In genomic region chr17:67351423-67351822, GRCm38 (mm10) we compare ENCODE assay signal across 9 mouse cellular contexts. TPM values are rescaled to one million over a fixed set of nuclear protein-coding genes. Genes with fewer than 3 reads are reported as not detected.
A peak's percentile ranks its signal among the peaks of the same experiment; 100 is the strongest.
DNase-seq lines count a peak whose midpoint lies in the region; ATAC-seq and TF ChIP-seq lines count a peak whose summit lies in the region.
"Had no signal": no experiment of that assay in that cellular context is flagged by ENCODE, and none has a peak within 500 bp of the region (broad histone marks: within the 10 kb centered on the region; RNA-seq: fewer than 3 reads in every experiment).

No protein-coding gene starts in this region.

- peaks cover 20% of the 10 kb centered on the region for H3K4me1 ChIP-seq in forebrain, embryonic 15.5 days
- H3K4me1 ChIP-seq in limb, embryonic 14.5 days (ENCODE audit: control insufficient read depth, insufficient read depth, low read length) = peaks cover 5% of the 10 kb centered on the region; the same call in 1 of the 2 replicates
- peaks cover 4% of the 10 kb centered on the region; the same call in 1 of the 2 replicates for H3K4me1 ChIP-seq in olfactory bulb, adult 2 months (ENCODE audit: control insufficient read depth, insufficient read depth, low read length)
- H3K4me1 ChIP-seq: liver, embryonic 13.5 days had no signal

- DNase-seq in kidney, postnatal 14 days = peak; percentile 26
- DNase-seq in kidney, adult 11 months = no peak
- peak; percentile 38 for DNase-seq in limb, embryonic 14.5 days (ENCODE audit: low spot score)
- no peak for DNase-seq in ovary, postnatal 36 days (ENCODE audit: low spot score)
- DNase-seq: embryo, embryonic 11 days; liver, embryonic 13.5 days had no signal

- H3K27ac ChIP-seq in forebrain, embryonic 15.5 days (replicated peaks) = no peak overlapping the region
- no peak overlapping the region for H3K27ac ChIP-seq in limb, embryonic 14.5 days (replicated peaks; ENCODE audit: low read depth, low read length)
- no peak overlapping the region for H3K27ac ChIP-seq in olfactory bulb, adult 2 months (ENCODE audit: insufficient read depth, low read depth, low read length)
- H3K27ac ChIP-seq: liver, embryonic 13.5 days had no signal

- H3K9ac ChIP-seq in forebrain, embryonic 15.5 days (replicated peaks) = no peak overlapping the region
- no peak overlapping the region for H3K9ac ChIP-seq in limb, embryonic 14.5 days (ENCODE audit: low read depth, low read length, severe bottlenecking)
- H3K9ac ChIP-seq: liver, embryonic 13.5 days had no signal

- H3K4me3 ChIP-seq in forebrain, embryonic 15.5 days = peak overlapping the region; percentile 12; the same call in 1 of the 2 replicates
- no peak overlapping the region for H3K4me3 ChIP-seq in limb, embryonic 14.5 days (replicated peaks; ENCODE audit: low read length)
- peak overlapping the region; percentile 43 for H3K4me3 ChIP-seq in olfactory bulb, adult 2 months (ENCODE audit: insufficient read depth, low read depth, low read length)
- H3K4me3 ChIP-seq: liver, embryonic 13.5 days had no signal

- no peaks in the 10 kb centered on the region for H3K36me3 ChIP-seq in forebrain, embryonic 15.5 days
- H3K36me3 ChIP-seq in limb, embryonic 14.5 days (ENCODE audit: control insufficient read depth, insufficient read depth, low read length) = no peaks in the 10 kb centered on the region
- H3K36me3 ChIP-seq: liver, embryonic 13.5 days had no signal

- TF ChIP-seq CTCF in olfactory bulb, adult 2 months (IDR thresholded peaks at IDR 0.05; ENCODE audit: insufficient read depth, low read depth, low read length) = no peak

- no peaks in the 10 kb centered on the region for H3K9me3 ChIP-seq in forebrain, embryonic 15.5 days
- H3K9me3 ChIP-seq in limb, embryonic 14.5 days (ENCODE audit: control insufficient read depth, low read length) = no peaks in the 10 kb centered on the region
- H3K9me3 ChIP-seq: liver, embryonic 13.5 days had no signal

- no peak for TF ChIP-seq POLR2A in limb, embryonic 14.5 days (IDR thresholded peaks at IDR 0.05; ENCODE audit: borderline replicate concordance, extremely low read depth, insufficient read depth, insufficient read length)
- no peak for TF ChIP-seq POLR2A in olfactory bulb, adult 2 months (IDR thresholded peaks at IDR 0.05; ENCODE audit: insufficient read depth, low read depth, low read length)

- H3K27me3 ChIP-seq in forebrain, embryonic 15.5 days = peaks cover 21% of the 10 kb centered on the region; the same call in 1 of the 2 replicates
- H3K27me3 ChIP-seq in limb, embryonic 14.5 days (ENCODE audit: control insufficient read depth, insufficient read depth, low read length) = no peaks in the 10 kb centered on the region

- H3K4me2 ChIP-seq in forebrain, embryonic 15.5 days (replicated peaks) = peak overlapping the region; percentile 97
- peak overlapping the region; percentile 69; the same call in 1 of the 2 replicates for H3K4me2 ChIP-seq in limb, embryonic 14.5 days (replicated peaks; ENCODE audit: low read depth, low read length, severe bottlenecking)
- H3K4me2 ChIP-seq: liver, embryonic 13.5 days had no signal

- no peak for ATAC-seq in forebrain, embryonic 15.5 days (replicated peaks)
- ATAC-seq in limb, embryonic 14.5 days (ENCODE audit: low FRiP score, low read depth) = no peak
- no peak for ATAC-seq in activated CD4-positive, CD25-positive, alpha-beta regulatory T cell, adult 4 months

- WGBS in forebrain, embryonic 15.5 days = 74% methylated on average over 5 of the region's 5 CpGs
- WGBS in limb, embryonic 14.5 days = 36% methylated on average over 5 of the region's 5 CpGs
- WGBS in olfactory bulb, adult 2 months = 28% methylated on average over 5 of the region's 5 CpGs

RNA-seq across cellular contexts. Expression of gene Ptprm, which starts 2.8 kb away (rescaled TPM):
- polyA plus RNA-seq in forebrain, embryonic 15.5 days (2015; fragmentation: Nextera tagmentation; extraction: Ambion mirVana) = 10.7 and 11.0 TPM in 2 replicates
- polyA plus RNA-seq in limb, embryonic 14.5 days (2012; rRNA removed) = 15.8 and 16.5 TPM in 2 replicates
- polyA plus RNA-seq in limb, embryonic 14.5 days (2014; fragmentation: Nextera tagmentation; extraction: Ambion mirVana) = 21.8 and 21.9 TPM in 2 replicates
- not detected in 2 replicates for polyA plus RNA-seq in olfactory bulb, adult 2 months (2012; ENCODE audit: insufficient read depth, insufficient read length, low replicate concordance, missing spikeins)
- polyA plus RNA-seq in activated CD4-positive, CD25-positive, alpha-beta regulatory T cell, adult 4 months (2017; shearing (Covaris generic)) = not detected

Comparison
In these comparisons a context has a peak if more than half of its experiments do, and no peak if none do; other contexts are left out.
1. DNase-seq: peak in kidney, postnatal 14 days (single experiment) and limb, embryonic 14.5 days (single experiment); none in kidney, adult 11 months (single experiment) and ovary, postnatal 36 days (single experiment).